Mouse (Mus musculus) liver, postnatal 0 days (tissue): ENCODE data around the gene Inpp4b.

ENCODE experiments used
- CTCF ChIP-seq: sonication (generic); IDR thresholded peaks from 2 replicates; pipeline ENCODE4 v1.5.1; 2016; ENCODE audit warnings: antibody characterized with exemption, low read depth
- EP300 ChIP-seq: IDR thresholded peaks from 2 replicates; pipeline ENCODE4 v1.6.1; 2016; ENCODE audit warnings: antibody characterized with exemption, low read depth, mild to moderate bottlenecking

GRCm38 (mm10) chr8:81870466-81870865 lies 528.1 kb downstream of the Inpp4b start:
- TF ChIP-seq CTCF, result no peak
- no peak for TF ChIP-seq EP300
